Mouse (Mus musculus) cortical plate, adult 2 months (tissue): ENCODE data around the gene Gm47841. TPM values are rescaled to one million over a fixed set of nuclear protein-coding genes. Genes with fewer than 3 reads are reported as not detected.

Experiments used
- H3K27ac ChIP-seq: fragments of 200-500 bp; 2 replicates; pipeline ENCODE4 v1.5.1; 2012; ENCODE audit warnings: low read length, control low read depth, inconsistent platforms; ENCODE audit not compliant: insufficient read depth
- H3K4me1 ChIP-seq: fragments of 200-500 bp; 2 replicates; pipeline ENCODE4 v1.6.1; 2011; ENCODE audit warnings: low read length; ENCODE audit not compliant: control insufficient read depth, insufficient read depth
- H3K4me3 ChIP-seq: fragments of 200-500 bp; 2 replicates; pipeline ENCODE4 v1.5.1; 2011; ENCODE audit warnings: mild to moderate bottlenecking, low read length, control low read depth; ENCODE audit not compliant: insufficient read depth
- CTCF ChIP-seq: fragments of 200-500 bp; IDR thresholded peaks from 2 replicates; pipeline ENCODE4 v1.5.1; 2011; ENCODE audit warnings: mild to moderate bottlenecking, control low read depth, low read length; ENCODE audit not compliant: insufficient read depth; ENCODE audit errors: extremely low read depth
- POLR2A ChIP-seq: fragments of 200-500 bp; IDR thresholded peaks from 2 replicates; pipeline ENCODE4 v1.6.1; 2011; ENCODE audit warnings: mild to moderate bottlenecking, low read length, control low read depth; ENCODE audit not compliant: insufficient read depth; ENCODE audit errors: extremely low read depth
- polyA plus RNA-seq: library from polyadenylated mRNA; depleted of rRNA; stranded (reverse); fragments of >200 nt; gene quantifications from 2 replicates; pipeline ENCODE4 v1.2.3, GENCODE M21; 2012

Gene Gm47841
- polyA plus RNA-seq, 1 experiment: not detected

DNA sequence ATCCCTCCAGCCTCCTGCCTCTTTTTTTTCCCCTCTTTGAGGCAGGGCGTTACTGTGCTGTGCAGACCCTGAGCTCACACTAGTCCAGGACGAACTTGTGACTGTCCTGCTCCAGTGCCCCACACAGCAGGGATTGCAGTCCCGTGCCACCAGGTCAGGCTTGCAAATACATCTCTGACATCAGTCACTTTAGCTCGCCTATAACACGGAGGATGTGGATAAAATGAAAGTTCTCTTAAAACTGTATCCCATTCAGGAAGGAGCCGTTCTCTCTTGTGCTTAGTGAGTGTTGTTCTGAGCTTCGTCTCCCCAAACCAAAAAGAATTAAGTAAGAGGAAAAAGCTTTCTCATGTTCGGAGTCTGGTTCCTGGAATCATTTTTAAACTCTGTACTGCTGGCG, 39.3 kb upstream of the Gm47841 start:
- no peak overlapping the region for H3K27ac ChIP-seq
- TF ChIP-seq CTCF: no peak
- TF ChIP-seq POLR2A: no peak

DNA sequence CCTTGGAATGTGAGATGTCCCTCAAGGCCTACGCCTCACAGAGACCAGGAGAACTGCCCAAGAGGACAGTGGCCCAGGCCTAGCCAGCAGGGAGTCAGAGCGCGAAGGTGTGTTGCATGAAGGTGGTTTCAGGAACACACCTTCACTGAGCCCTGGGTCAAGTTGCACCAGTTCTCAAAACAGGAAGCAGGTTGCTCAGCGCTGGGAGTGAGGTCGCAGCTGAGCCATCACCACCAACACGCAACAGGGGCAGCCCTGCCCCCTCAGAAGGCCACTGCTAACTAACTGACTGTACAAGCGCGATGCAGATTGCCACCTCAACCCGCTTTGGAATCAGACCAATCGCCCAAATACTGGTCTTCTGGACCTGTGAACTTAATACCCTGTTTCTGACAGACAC, 37.3 kb upstream of the Gm47841 start:
- Histone ChIP-seq H3K4me3 (no peak overlapping the region), H3K27ac (no peak overlapping the region), H3K4me1 (no peaks in the 10 kb centered on the region; the same call in 1 of the 2 replicates)
- no peak for TF ChIP-seq POLR2A
- no peak for TF ChIP-seq CTCF

More for the DNA sequence above, 39.3 kb upstream of the Gm47841 start:
- H3K4me3 ChIP-seq: no peak overlapping the region
- H3K4me1 ChIP-seq: no peaks in the 10 kb centered on the region; the same call in 1 of the 2 replicates

- Histone ChIP-seq H3K4me1 (no peaks in the 10 kb centered on the region), H3K27ac (no peak overlapping the region), H3K4me3 (no peak overlapping the region)
- TF ChIP-seq CTCF (no peak), POLR2A (no peak)
These were observed 35.0 kb upstream of the Gm47841 start for GRCm38 (mm10) chr15:101082236-101082635.

GRCm38 (mm10) chr15:101081035-101081548, 33.9 kb upstream of the Gm47841 start:
- no peak overlapping the region for H3K27ac ChIP-seq
- H3K4me1 ChIP-seq: no peaks in the 10 kb centered on the region
- no peak for TF ChIP-seq CTCF
- TF ChIP-seq POLR2A: no peak
- H3K4me3 ChIP-seq: no peak overlapping the region

DNA sequence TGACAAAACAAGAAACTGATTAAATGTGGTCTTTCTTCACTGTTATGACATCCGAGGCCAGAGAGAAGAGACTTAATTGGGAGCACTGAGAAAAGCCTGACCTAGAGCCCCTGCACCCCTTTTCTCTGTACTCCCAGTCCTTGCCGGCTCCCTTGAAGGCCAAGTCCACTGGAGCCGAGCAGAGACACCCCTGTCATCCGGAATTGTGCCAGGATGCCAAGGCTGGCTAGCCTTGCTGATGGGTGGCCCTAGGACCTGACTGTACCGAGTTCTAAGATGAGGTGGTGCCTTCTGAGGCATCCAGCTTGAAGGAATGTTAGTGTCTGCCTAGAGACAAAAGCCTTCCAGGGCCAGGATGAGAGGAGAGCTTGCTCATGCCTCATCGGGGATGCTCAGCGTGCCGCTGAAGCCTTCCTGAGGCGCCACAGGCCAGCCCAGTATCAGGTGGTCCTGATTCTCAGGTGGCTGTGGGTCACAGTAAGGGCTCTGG, 32.9 kb upstream of the Gm47841 start:
- Histone ChIP-seq H3K4me3 (no peak overlapping the region), H3K4me1 (no peaks in the 10 kb centered on the region)

GRCm38 (mm10) chr15:101078731-101079156, 31.5 kb upstream of the Gm47841 start:
- Histone ChIP-seq H3K4me1 (no peaks in the 10 kb centered on the region), H3K4me3 (peak overlapping the region; percentile 19), H3K27ac (peak overlapping the region; percentile 53; the same call in 1 of the 2 replicates)
- TF ChIP-seq CTCF (no peak), POLR2A (0 out of 2 replicates have a peak, but pooled peaks have one; percentile 12)

More for the DNA sequence above, 32.9 kb upstream of the Gm47841 start:
- TF ChIP-seq CTCF (no peak), POLR2A (no peak)
- no peak overlapping the region for H3K27ac ChIP-seq

DNA sequence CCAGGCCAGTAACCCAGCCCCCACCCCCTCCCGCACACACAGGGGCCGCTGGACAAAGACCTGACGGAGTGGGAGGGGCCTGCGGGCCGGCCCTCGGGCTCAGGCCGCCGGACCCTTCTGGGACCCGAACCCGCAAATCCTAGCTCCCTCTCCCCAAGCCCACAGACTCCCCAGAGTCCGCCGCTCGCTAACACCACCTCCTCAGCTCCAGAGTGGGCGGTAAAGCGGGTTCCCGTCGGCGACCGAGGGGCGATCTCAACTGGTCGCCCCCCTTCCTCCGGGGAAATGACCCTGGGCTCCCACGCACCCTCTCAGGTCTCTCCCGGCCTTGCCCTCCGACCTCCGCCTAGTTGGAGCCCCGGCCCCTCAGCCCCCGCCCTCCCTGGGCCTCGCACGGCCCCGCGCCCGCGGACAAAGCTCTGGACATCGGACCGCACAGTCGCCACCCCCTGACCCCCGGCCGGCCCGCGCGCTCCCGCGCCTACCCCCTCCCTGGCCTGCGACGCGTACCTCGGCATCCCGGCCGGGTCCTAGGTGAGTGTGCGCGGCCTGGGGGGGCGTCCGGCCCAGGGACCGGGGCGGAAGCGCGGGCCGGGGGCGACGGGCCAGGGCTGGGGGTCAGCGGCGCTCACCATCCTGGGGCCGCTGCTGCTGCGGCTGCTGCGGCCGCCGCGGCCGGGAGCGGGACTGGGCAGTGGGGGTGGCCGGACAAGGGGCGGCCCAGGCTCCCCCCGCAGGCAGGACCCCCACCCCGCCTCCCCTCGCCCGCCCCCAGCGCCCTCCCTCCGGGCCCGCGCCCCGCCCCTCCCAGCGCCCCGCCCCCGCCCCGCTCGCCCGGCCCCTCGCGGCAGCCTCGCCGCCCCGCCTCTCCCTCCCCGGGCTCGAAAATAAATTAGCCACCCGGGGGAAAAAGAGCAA, 30.9 kb upstream of the Gm47841 start, which contains the start of gene Fignl2:
TSS of gene Fignl2 (minus strand) at position 755 of the 918 bp plus-strand sequence.
- Histone ChIP-seq H3K4me3 (peak within 1 kb of the TSS; percentile 20), H3K27ac (peak within 1 kb of the TSS; percentile 53; the same call in 1 of the 2 replicates), H3K4me1 (no peaks in the 10 kb centered on the region)
- no peak for TF ChIP-seq CTCF
- no peak for TF ChIP-seq POLR2A

DNA sequence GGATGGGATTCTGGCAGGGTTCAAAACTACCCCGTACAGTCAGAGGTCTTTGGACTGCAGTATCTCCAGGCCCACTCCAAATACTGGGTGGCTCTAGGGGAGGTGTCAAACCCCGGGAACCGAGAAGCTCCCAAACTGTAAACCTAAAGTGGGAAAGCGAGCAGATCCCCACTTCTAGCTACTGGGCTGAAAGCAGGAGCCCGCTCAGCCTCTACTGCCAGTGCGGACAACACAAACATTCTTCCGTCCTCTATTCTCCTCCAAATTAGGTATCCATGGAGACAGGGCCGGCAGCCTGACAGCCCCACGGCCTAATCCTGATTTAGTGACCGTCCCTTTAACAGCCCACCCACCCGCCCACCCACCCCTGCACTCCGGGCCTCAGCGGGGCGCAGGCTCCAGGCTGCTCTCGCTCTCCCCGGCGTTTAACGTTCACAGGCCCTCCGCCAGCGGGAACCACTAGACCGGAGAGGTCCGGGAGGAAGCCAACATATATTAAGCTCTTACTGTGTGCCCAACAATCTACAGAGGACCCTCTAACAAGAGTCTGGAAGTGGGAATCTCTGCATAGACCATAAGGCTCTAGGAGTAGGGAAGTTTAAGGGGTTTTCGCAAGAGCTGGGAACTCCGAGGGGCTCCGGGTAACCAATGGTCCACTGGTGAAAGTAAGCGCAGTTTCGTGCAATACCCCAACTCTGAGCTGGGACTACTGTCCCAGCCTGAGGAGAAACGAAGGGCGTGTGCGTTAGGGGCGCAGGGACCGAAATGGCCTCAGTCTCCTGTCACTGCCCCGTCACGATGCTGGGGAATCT, 30.0 kb upstream of the Gm47841 start:
- TF ChIP-seq POLR2A: no peak
- TF ChIP-seq CTCF: no peak
- Histone ChIP-seq H3K4me1 (no peaks in the 10 kb centered on the region), H3K27ac (no peak overlapping the region)

More for the DNA sequence above, 30.0 kb upstream of the Gm47841 start:
- peak overlapping the region; percentile 20 for H3K4me3 ChIP-seq
